Mouse (Mus musculus): Measurements from ENCODE around the gene Dact1. TPM values are rescaled to one million over a fixed set of nuclear protein-coding genes. Genes with fewer than 3 reads are reported as not detected.
A peak's percentile ranks its signal among the peaks of the same experiment; 100 is the strongest.

The Dact1 gene
- polyA plus RNA-seq, 1 experiment from 2014 or later, result 31.1 TPM

DNA sequence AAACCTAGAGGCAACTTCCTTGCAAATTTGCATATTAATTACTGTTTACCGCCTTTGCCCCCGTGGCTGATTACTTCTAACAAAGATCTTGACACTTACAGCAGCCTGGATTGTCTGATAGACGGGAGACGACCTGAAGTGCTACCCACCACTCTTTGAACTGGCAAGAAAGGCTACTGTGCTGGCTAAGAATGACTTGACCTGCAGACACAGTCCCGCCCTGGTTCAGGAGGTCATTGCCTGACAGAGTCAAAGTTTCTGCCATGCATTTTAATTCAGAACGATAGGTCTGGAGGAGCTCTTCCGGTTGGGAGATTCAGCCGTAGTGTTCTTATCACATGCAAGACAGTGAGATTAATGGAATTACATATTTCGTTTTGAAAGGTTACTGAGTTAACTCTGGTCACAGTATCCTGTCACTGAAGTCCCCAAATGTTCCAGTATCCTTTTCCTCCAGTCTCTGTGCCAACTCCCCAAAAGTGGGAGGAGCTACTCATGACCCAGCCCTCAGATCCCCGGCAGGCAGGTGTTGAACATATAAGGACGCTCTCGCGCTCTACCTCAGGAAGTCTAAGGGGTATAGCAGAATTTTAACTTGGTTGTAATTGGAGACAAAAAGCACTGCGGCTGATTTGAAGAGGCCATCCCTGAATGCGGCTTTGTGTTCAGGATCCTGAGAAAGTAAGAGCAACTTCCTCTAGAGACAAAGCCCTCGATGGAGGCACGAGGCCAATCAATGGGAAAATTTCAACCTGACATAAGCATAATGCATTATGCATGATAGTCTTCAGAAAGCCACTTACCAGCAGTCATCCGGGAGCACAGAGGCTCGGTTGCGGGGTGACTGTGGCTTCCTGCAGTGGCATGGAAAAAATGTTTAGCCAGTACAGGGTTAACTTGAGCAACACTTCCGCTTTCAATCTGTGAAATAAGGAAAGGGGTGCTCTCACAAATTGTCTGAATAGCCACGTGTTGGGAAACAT, 15.4 kb upstream of the Dact1 start:
- no peaks in the 10 kb centered on the region for H3K27me3 ChIP-seq
- no peaks in the 10 kb centered on the region for H3K36me3 ChIP-seq
- peaks cover 17% of the 10 kb centered on the region for H3K4me1 ChIP-seq (replicated peaks)
- WGBS, result 9% methylated on average over 22 of the region's 22 CpGs
- ATAC-seq (ENCODE audit: low FRiP score, low read depth), result 0 out of 2 replicates have a peak, but pooled peaks have one; percentile 27
- peak overlapping the region; percentile 51 for H3K4me2 ChIP-seq
- no peak overlapping the region for H3K9ac ChIP-seq
- peak overlapping the region; percentile 20 for H3K4me3 ChIP-seq
- H3K9me3 ChIP-seq, result no peaks in the 10 kb centered on the region
- H3K27ac ChIP-seq (replicated peaks), result no peak overlapping the region

DNA sequence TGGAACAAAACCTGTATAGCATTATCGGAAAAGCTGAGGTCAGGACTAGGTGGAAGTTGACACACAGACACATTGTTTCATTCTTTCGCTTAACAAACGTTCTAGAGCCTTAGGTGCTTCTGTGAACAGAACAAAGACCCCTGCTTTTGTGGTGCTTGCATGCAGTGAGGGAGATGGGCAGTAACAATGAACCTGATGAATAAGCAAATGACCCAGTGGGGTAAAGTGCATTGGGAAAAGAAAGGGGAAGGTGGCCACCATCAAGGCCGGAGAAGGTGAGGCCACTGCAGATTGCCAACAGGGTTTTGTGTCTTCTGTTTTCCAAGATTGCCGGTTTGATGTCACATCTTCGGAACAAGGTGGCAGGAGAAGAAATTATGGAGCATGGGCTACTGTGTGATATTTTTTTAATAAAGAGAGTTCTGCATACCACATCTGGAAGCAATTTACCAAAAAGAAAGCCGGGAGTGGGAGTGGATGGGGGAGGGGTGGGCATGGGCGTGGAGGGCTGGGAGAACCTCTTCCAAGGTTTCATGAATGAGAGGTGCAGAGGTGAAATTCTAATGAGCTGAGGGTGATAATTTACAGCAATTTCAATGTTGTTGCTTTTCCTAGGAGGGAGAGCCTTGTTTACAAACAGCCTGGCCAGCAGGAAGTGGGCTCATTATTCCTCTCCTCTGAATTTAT, 12.7 kb upstream of the Dact1 start:
- Histone ChIP-seq H3K27ac (replicated peaks) (no peak overlapping the region), H3K9ac (no peak overlapping the region), H3K4me3 (no peak overlapping the region), H3K27me3 (no peaks in the 10 kb centered on the region), H3K4me1 (replicated peaks) (peaks cover 12% of the 10 kb centered on the region), H3K4me2 (no peak overlapping the region), H3K36me3 (no peaks in the 10 kb centered on the region), H3K9me3 (no peaks in the 10 kb centered on the region)
- no peak for ATAC-seq (ENCODE audit: low FRiP score, low read depth)
- WGBS, result 51% methylated on average over 8 of the region's 8 CpGs

DNA sequence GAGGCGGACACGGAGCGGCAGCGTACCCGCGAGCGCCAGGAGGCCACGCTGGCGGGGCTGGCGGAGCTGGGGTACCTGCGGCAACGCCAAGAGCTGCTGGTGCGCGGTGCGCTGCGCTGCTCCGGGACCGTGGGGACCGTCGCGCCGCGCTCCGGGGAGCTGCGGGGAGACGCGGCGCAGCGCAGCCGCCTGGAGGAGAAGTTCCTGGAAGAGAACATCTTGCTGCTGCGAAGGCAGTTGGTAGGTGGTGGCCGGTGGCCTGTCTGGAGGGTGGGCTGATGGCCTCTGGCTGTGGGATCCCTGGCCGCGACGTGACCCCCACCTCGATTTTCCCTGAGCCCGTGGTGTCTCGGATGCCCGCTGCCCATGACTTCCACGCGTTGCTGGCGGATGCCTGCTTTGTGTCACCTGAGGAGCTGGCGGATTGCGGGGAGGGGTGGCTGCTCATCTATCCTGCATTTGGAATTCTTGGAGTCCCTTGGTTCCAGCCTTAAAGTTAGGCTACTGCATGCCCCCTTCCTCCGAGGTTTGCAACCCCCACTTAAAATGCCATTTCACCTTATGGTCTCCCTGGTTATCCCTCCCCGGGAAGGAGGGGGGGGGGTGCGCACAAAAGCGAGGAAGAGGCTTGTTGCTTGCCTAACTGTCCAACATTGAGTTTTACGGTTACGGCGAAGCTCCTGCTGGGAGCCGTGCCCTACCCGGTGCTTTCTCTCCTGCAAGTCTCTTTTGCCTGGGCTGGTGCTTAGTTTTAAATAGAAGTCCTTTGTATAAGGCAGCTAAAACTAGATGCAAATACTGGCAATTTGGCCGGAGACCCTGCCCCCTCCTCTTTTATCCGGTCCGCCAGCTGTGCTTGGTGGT, 616 bp downstream of the Dact1 start:
- peak; percentile 75 for ATAC-seq (ENCODE audit: low FRiP score, low read depth)
- Histone ChIP-seq H3K36me3 (peaks cover 13% of the 10 kb centered on the region), H3K27me3 (no peaks in the 10 kb centered on the region), H3K9me3 (no peaks in the 10 kb centered on the region), H3K4me2 (peak overlapping the region; percentile 76), H3K9ac (peak overlapping the region; percentile 98), H3K4me3 (peak overlapping the region; percentile 92), H3K27ac (replicated peaks) (peak overlapping the region; percentile 90), H3K4me1 (replicated peaks) (peaks cover 15% of the 10 kb centered on the region)
- 0% methylated on average over 56 of the region's 56 CpGs for WGBS

DNA sequence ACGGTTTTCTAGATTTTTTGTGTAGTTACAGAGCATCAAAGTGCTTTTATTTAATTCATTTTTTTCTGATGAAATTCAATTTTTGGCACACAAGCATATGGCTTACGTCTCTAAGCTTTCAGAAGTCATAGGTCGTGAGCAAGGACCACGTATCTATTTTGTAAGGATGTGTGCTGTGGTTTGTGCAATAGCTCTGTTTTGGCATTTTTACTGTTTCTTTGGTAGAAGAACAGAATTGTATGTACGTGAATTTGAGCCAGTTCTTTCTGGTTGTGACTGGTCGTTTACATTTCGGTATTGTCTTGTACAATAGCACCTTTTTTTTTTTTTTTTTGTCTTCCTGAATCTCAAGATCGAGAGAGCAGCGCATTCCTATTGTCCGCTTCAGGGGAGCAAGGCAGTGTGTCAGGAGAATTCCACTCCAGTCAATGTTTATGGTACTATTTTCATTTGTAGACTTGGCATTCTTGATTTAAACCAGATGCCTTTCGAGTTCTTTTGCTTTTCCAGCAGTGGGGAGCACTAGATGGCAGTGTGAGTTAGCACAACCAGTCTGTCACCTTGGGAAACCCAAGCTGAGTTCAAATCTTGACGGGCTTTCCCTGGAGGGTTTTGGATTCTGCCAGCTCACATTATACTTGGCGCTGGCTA, 1.7 kb downstream of the Dact1 start:
- Histone ChIP-seq H3K9ac (peak overlapping the region; percentile 98), H3K4me2 (peak overlapping the region; percentile 76), H3K27me3 (no peaks in the 10 kb centered on the region), H3K4me1 (replicated peaks) (peaks cover 15% of the 10 kb centered on the region), H3K27ac (replicated peaks) (peak overlapping the region; percentile 90), H3K4me3 (peak overlapping the region; percentile 92), H3K9me3 (no peaks in the 10 kb centered on the region), H3K36me3 (peaks cover 20% of the 10 kb centered on the region)
- ATAC-seq (ENCODE audit: low FRiP score, low read depth), result no peak
- WGBS, result 22% methylated on average over 13 of the region's 13 CpGs

DNA sequence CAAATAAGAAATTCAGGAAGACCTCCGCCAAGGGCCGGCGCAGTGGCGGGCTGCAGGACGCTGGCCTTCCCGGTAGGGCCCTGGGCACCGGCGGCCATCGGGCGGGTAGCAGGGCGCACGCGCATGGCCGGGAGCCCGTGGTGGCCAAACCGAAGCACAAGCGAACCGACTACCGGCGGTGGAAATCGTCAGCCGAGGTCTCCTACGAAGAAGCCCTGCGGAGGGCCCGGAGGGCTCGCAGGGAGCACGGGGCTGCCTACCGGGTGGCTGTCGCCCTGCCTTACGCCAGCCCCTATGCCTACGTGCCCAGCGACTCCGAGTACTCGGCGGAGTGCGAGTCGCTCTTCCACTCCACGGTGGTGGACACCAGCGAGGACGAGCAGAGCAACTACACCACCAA, 8.6 kb downstream of the Dact1 start:
- H3K27ac ChIP-seq (replicated peaks), result no peak overlapping the region
- no peak overlapping the region for H3K9ac ChIP-seq
- 89% methylated on average over 40 of the region's 40 CpGs for WGBS
- no peak overlapping the region for H3K4me3 ChIP-seq
- no peaks in the 10 kb centered on the region for H3K4me1 ChIP-seq (replicated peaks)
- H3K36me3 ChIP-seq, result peaks cover 50% of the 10 kb centered on the region
- H3K4me2 ChIP-seq, result no peak overlapping the region
- ATAC-seq (ENCODE audit: low FRiP score, low read depth), result no peak
- H3K9me3 ChIP-seq, result no peaks in the 10 kb centered on the region
- no peaks in the 10 kb centered on the region for H3K27me3 ChIP-seq

DNA sequence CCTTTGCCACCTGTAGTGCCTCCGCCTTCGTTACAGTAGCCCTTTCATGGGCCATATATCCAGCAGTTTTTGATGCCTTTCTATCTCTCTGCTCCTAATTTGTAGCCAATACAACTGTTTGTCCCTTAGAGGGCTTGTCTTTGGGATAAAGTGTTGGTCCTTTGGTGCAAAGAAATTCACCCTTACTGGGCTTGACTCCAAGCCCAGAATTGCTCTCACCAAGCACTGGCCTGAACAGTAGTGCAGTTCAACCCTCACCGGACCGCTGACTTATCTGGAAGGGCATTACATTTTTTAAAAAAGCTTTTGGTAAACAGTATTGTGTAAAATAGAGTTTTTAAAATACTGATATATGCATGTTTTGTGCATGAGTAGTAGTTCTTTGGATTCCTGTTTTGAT, 9.9 kb downstream of the Dact1 start:
- 95% methylated on average over 4 of the region's 4 CpGs for WGBS
- no peak overlapping the region for H3K27ac ChIP-seq (replicated peaks)
- no peak overlapping the region for H3K9ac ChIP-seq
- no peaks in the 10 kb centered on the region for H3K27me3 ChIP-seq
- no peak for ATAC-seq (ENCODE audit: low FRiP score, low read depth)
- peaks cover 44% of the 10 kb centered on the region for H3K36me3 ChIP-seq
- no peak overlapping the region for H3K4me3 ChIP-seq
- H3K4me2 ChIP-seq, result no peak overlapping the region
- no peaks in the 10 kb centered on the region for H3K9me3 ChIP-seq
- H3K4me1 ChIP-seq (replicated peaks), result no peaks in the 10 kb centered on the region

DNA sequence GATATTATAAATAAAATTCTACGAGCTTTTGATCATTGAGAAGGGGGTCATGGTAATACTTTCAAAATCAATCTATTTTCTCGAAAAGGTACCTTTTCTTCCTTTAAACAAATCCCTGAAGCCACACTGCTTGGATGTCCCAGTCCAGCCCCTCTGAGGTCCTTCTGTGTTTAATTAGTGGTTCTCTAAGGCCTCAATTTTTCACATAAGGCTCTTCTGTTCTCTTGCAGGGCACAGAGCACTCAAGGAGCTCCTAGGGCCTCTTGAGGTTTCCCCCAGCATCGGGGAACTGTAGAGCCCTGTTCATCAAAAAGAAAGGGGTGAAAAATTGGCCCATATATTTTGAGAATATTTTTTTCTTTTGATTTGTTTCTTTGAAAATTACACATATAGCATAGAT, 23.0 kb downstream of the Dact1 start:
- peaks cover 17% of the 10 kb centered on the region for H3K4me1 ChIP-seq (replicated peaks)
- no peaks in the 10 kb centered on the region for H3K27me3 ChIP-seq
- no peak for ATAC-seq (ENCODE audit: low FRiP score, low read depth)
- no peak overlapping the region for H3K4me2 ChIP-seq
- H3K27ac ChIP-seq (replicated peaks), result no peak overlapping the region
- H3K4me3 ChIP-seq, result no peak overlapping the region
- no peak overlapping the region for H3K9ac ChIP-seq
- WGBS, result 80% methylated on average over 3 of the region's 3 CpGs
- no peaks in the 10 kb centered on the region for H3K36me3 ChIP-seq
- no peaks in the 10 kb centered on the region for H3K9me3 ChIP-seq

DNA sequence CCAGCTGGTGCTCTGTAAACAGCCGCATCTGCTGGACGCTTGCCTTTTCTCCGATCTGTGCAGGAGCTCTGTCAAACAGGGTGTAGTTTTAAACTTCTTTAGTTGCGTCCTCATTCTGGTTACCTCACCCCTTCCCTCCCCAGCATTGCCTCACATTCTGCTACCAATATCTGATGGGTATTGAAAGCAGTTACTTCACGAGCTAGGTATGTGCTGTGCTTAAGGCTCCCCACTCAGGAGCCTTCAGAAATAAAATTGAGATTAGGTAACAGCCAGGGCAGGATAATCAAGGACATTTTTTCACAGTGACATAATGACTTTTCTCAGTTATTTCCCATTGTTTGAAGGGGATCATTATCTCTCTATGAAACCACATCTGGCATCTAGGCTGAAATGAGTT, 23.9 kb downstream of the Dact1 start:
- H3K27me3 ChIP-seq, result no peaks in the 10 kb centered on the region
- ATAC-seq (ENCODE audit: low FRiP score, low read depth), result 0 out of 2 replicates have a peak, but pooled peaks have one; percentile 35
- H3K9me3 ChIP-seq, result no peaks in the 10 kb centered on the region
- H3K4me2 ChIP-seq, result no peak overlapping the region
- no peak overlapping the region for H3K9ac ChIP-seq
- H3K27ac ChIP-seq (replicated peaks), result 0 out of 2 replicates have a peak overlapping the region, but pooled peaks have one; percentile 38
- WGBS, result 49% methylated on average over 5 of the region's 5 CpGs
- no peaks in the 10 kb centered on the region for H3K36me3 ChIP-seq
- peaks cover 23% of the 10 kb centered on the region for H3K4me1 ChIP-seq (replicated peaks)
- no peak overlapping the region for H3K4me3 ChIP-seq

DNA sequence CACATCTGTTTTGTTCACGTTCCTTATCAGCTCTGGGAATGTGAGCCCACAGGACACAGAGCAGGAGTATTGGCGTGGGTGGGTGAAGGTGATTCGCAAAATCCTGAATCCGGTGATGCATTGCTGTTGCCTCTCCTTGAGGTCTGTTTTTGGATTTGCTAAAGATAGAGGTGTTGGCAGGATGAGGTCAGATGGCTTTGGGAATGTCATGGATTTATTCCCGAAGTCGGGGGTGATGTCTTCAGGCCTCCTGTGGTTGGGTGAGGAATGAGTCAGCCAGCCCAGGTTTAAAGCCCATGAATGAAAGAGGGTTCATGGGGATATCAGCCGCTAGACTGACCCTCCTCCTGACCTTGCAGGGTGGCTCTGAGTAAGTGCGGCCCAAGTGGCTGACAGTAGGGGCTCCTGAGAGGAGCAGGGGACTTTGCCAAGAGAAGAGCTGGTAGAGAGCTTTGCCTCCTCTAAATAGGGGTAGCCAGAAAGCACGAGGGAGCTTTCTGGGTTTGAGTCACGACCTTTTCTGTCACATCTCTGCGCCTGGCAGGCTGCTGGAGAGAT, 27.4 kb downstream of the Dact1 start:
- Histone ChIP-seq H3K27ac (replicated peaks) (no peak overlapping the region), H3K27me3 (no peaks in the 10 kb centered on the region), H3K4me2 (no peak overlapping the region), H3K4me1 (replicated peaks) (peaks cover 35% of the 10 kb centered on the region), H3K4me3 (no peak overlapping the region), H3K36me3 (no peaks in the 10 kb centered on the region), H3K9me3 (no peaks in the 10 kb centered on the region), H3K9ac (no peak overlapping the region)
- 55% methylated on average over 11 of the region's 11 CpGs for WGBS
- ATAC-seq (ENCODE audit: low FRiP score, low read depth), result no peak

DNA sequence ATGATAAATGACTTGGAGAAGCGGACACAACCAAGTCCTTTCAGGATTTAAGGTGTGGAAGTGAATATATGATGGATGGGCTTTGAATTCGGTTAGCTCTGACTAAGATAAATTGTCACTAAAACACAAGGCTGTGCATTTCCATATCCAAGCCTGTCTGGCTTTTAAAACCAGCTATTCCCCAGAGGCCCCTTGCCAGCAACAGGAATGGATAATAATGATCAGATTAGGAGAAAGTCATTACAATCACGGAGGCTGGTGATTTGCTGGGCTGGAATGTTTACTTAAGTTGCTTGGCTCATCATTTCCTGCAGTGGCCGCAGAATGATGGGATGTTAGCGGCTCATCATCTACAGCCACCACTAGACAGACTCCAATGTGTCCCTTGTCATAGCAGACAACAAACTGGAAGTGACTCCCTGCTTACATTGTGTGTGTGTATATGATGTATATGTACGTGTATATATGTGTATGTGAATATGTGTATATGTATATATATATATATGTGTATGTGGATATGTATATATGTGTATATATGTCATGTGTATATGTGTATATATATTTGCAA, 28.3 kb downstream of the Dact1 start:
- no peak overlapping the region for H3K4me3 ChIP-seq
- no peak overlapping the region for H3K9ac ChIP-seq
- WGBS, result 46% methylated on average over 6 of the region's 6 CpGs
- no peaks in the 10 kb centered on the region for H3K27me3 ChIP-seq
- H3K36me3 ChIP-seq, result no peaks in the 10 kb centered on the region
- no peak overlapping the region for H3K27ac ChIP-seq (replicated peaks)
- ATAC-seq (ENCODE audit: low FRiP score, low read depth), result peak; percentile 43; the same call in 1 of the 2 replicates
- no peaks in the 10 kb centered on the region for H3K9me3 ChIP-seq
- H3K4me2 ChIP-seq, result no peak overlapping the region
- peaks cover 35% of the 10 kb centered on the region for H3K4me1 ChIP-seq (replicated peaks)
